Comparison of ENCODE assay signal across 11 mouse cellular contexts in genomic region chr5:114407810-114408209, GRCm38 (mm10).
"Had no signal": no experiment of that assay in that cellular context is flagged by ENCODE, and none has a peak within 500 bp of the region (broad histone marks: within the 10 kb centered on the region; RNA-seq: fewer than 3 reads in every experiment).

No protein-coding gene starts in this region.

- H3K4me1 ChIP-seq: limb, embryonic 13.5 days; midbrain, embryonic 12.5 days; neural tube, embryonic 13.5 days; stomach, embryonic 15.5 days had no signal

- DNase-seq: kidney, postnatal 25 days; right cerebral cortex, postnatal 14 days; thymus, adult 2 months; thymus, postnatal 25 days had no signal

- H3K27ac ChIP-seq: limb, embryonic 13.5 days; liver, embryonic 14.5 days; midbrain, embryonic 12.5 days; neural tube, embryonic 13.5 days; stomach, embryonic 15.5 days had no signal

- H3K9me3 ChIP-seq: limb, embryonic 13.5 days; midbrain, embryonic 12.5 days; neural tube, embryonic 13.5 days; stomach, embryonic 15.5 days had no signal

- ATAC-seq: intestine, postnatal 0 days; midbrain, embryonic 16.5 days had no signal

- H3K4me3 ChIP-seq: limb, embryonic 13.5 days; midbrain, embryonic 12.5 days; neural tube, embryonic 13.5 days; stomach, embryonic 15.5 days had no signal

- H3K27me3 ChIP-seq: limb, embryonic 13.5 days; midbrain, embryonic 12.5 days; neural tube, embryonic 13.5 days; stomach, embryonic 15.5 days had no signal
